Mouse (Mus musculus) midbrain, postnatal 0 days (tissue): ENCODE data around the gene Fahd1. TPM values are rescaled to one million over a fixed set of nuclear protein-coding genes. Genes with fewer than 3 reads are reported as not detected.

Experiments used
- ATAC-seq: fragments of 200-750 bp; cut with Nextera tagmentation; 2 replicates; pipeline ENCODE4 v1.8.0; 2017; ENCODE audit warnings: moderate number of reproducible peaks, mild to moderate bottlenecking, moderate TSS enrichment, moderate library complexity; ENCODE audit not compliant: low FRiP score
- DNase-seq: peaks from one replicate; pipeline ENCODE4 v3.0.0-alpha.2; 2015; ENCODE audit warnings: low spot score
- H3K27ac ChIP-seq: fragments of 300-500 bp; sonication (generic); 2 replicates; pipeline ENCODE4 v1.5.1; 2014; ENCODE audit warnings: low read depth, mild to moderate bottlenecking, low read length, mixed read lengths
- H3K27me3 ChIP-seq: fragments of 300-500 bp; sonication (generic); 2 replicates; pipeline ENCODE4 v1.6.1; 2014; ENCODE audit warnings: low read length, control low read depth, mixed read lengths; ENCODE audit not compliant: insufficient read depth
- H3K36me3 ChIP-seq: fragments of 300-500 bp; sonication (generic); 2 replicates; pipeline ENCODE4 v1.6.1; 2014; ENCODE audit warnings: low read length, control low read depth, mixed read lengths; ENCODE audit not compliant: insufficient read depth
- H3K4me1 ChIP-seq: fragments of 300-500 bp; sonication (generic); 2 replicates; pipeline ENCODE4 v1.6.1; 2014; ENCODE audit warnings: mild to moderate bottlenecking, control low read depth, antibody characterized with exemption, low read length, mixed read lengths; ENCODE audit not compliant: insufficient read depth
- H3K4me2 ChIP-seq: fragments of 300-500 bp; sonication (generic); 2 replicates; pipeline ENCODE4 v1.6.1; 2014; ENCODE audit warnings: low read depth, mild to moderate bottlenecking, low read length, mixed read lengths; ENCODE audit not compliant: poor library complexity, severe bottlenecking
- H3K4me3 ChIP-seq: fragments of 300-500 bp; sonication (generic); 2 replicates; pipeline ENCODE4 v1.5.1; 2014; ENCODE audit warnings: low read depth, mild to moderate bottlenecking, low read length, moderate library complexity
- H3K9ac ChIP-seq: fragments of 300-500 bp; sonication (generic); replicated peaks from 2 replicates; pipeline ENCODE4 v1.6.1; 2014; ENCODE audit warnings: mild to moderate bottlenecking, low read length, moderate library complexity, mixed read lengths; ENCODE audit not compliant: poor library complexity, severe bottlenecking
- H3K9me3 ChIP-seq: fragments of 300-500 bp; sonication (generic); 2 replicates; pipeline ENCODE4 v1.6.1; 2016; ENCODE audit warnings: low read length, control low read depth
- CTCF ChIP-seq: IDR thresholded peaks from 2 replicates; pipeline ENCODE4 v1.5.1; 2016; ENCODE audit warnings: antibody characterized with exemption, mild to moderate bottlenecking
- WGBS: fragments of 180-500 bp; shearing (Covaris S2); extraction: QIAGEN DNeasy Blood & Tissue Kit; methylation state at CpG from one replicate; pipeline ENCODE4 v1.1.7; 2014; 5-methylcytosine and 5-hydroxymethylcytosine counted together
- polyA plus RNA-seq: library from polyadenylated mRNA; unstranded; fragments of >200 nt; fragmentation: Nextera tagmentation; extraction: Ambion mirVana; gene quantifications from 2 replicates; pipeline ENCODE4 v1.2.1, GENCODE M21; 2015
- total RNA-seq: library from RNA; depleted of rRNA; stranded (reverse); fragments of >200 nt; gene quantifications from 2 replicates; pipeline ENCODE4 v1.2.3, GENCODE M21; 2014

Gene Fahd1
- total and polyA plus RNA-seq, 2 experiments from 2014 or later, result 11.7 to 18.2 TPM

GRCm38 (mm10) chr17:24847386-24847785, 2.8 kb downstream of the Fahd1 start:
- no peak overlapping the region for H3K4me2 ChIP-seq
- ATAC-seq (no peak), DNase-seq (no peak)
- no peak overlapping the region for H3K27ac ChIP-seq
- no peak overlapping the region for H3K9ac ChIP-seq
- no peaks in the 10 kb centered on the region for H3K27me3 ChIP-seq
- TF ChIP-seq CTCF, result no peak
- no peaks in the 10 kb centered on the region for H3K36me3 ChIP-seq
- H3K4me1 ChIP-seq, result peaks cover 6% of the 10 kb centered on the region; the same call in 1 of the 2 replicates
- no peaks in the 10 kb centered on the region for H3K9me3 ChIP-seq
- no peak overlapping the region for H3K4me3 ChIP-seq
- 96% methylated on average over 1 of the region's 1 CpGs for WGBS

- Histone ChIP-seq H3K27ac (no peak overlapping the region), H3K4me1 (no peaks in the 10 kb centered on the region), H3K4me2 (no peak overlapping the region), H3K9me3 (no peaks in the 10 kb centered on the region), H3K36me3 (no peaks in the 10 kb centered on the region), H3K4me3 (no peak overlapping the region), H3K27me3 (peaks cover 15% of the 10 kb centered on the region; the same call in 1 of the 2 replicates), H3K9ac (no peak overlapping the region)
- ATAC-seq (no peak), DNase-seq (no peak)
- 53% methylated on average over 9 of the region's 9 CpGs for WGBS
- no peak for TF ChIP-seq CTCF
Observed at GRCm38 (mm10) chr17:24844525-24844924, 5.6 kb downstream of the Fahd1 start.

- Histone ChIP-seq H3K27ac (no peak overlapping the region), H3K4me3 (no peak overlapping the region), H3K4me1 (no peaks in the 10 kb centered on the region), H3K9me3 (no peaks in the 10 kb centered on the region), H3K4me2 (no peak overlapping the region), H3K9ac (no peak overlapping the region), H3K27me3 (peaks cover 18% of the 10 kb centered on the region; the same call in 1 of the 2 replicates), H3K36me3 (no peaks in the 10 kb centered on the region)
- TF ChIP-seq CTCF, result no peak
- ATAC-seq (no peak), DNase-seq (no peak)
- WGBS, result 63% methylated on average over 2 of the region's 2 CpGs
Observed at GRCm38 (mm10) chr17:24842631-24843030, 7.5 kb downstream of the Fahd1 start.

- DNase-seq, result peak; percentile 4
- H3K4me3 ChIP-seq, result no peak overlapping the region
- H3K27ac ChIP-seq, result no peak overlapping the region
- ATAC-seq, result no peak
- peaks cover 22% of the 10 kb centered on the region; the same call in 1 of the 2 replicates for H3K27me3 ChIP-seq
- H3K9me3 ChIP-seq, result no peaks in the 10 kb centered on the region
- no peaks in the 10 kb centered on the region for H3K4me1 ChIP-seq
- 44% methylated on average over 4 of the region's 4 CpGs for WGBS
- TF ChIP-seq CTCF, result peak; percentile 44
- H3K4me2 ChIP-seq, result no peak overlapping the region
- no peak overlapping the region for H3K9ac ChIP-seq
- no peaks in the 10 kb centered on the region for H3K36me3 ChIP-seq
Observed at GRCm38 (mm10) chr17:24841133-24841532, 9.0 kb downstream of the Fahd1 start.

GRCm38 (mm10) chr17:24840341-24840740, 9.8 kb downstream of the Fahd1 start:
- no peak overlapping the region for H3K4me3 ChIP-seq
- no peak for DNase-seq
- H3K4me1 ChIP-seq, result no peaks in the 10 kb centered on the region
- ATAC-seq, result no peak
- no peak overlapping the region for H3K9ac ChIP-seq
- no peak overlapping the region for H3K27ac ChIP-seq
- H3K36me3 ChIP-seq, result no peaks in the 10 kb centered on the region
- WGBS, result 69% methylated on average over 5 of the region's 5 CpGs
- TF ChIP-seq CTCF, result no peak
- H3K4me2 ChIP-seq, result no peak overlapping the region
- H3K9me3 ChIP-seq, result no peaks in the 10 kb centered on the region
- peaks cover 22% of the 10 kb centered on the region; the same call in 1 of the 2 replicates for H3K27me3 ChIP-seq

- Histone ChIP-seq H3K27ac (no peak within 1 kb of the TSS), H3K36me3 (no peaks in the 10 kb centered on the region), H3K4me3 (no peak within 1 kb of the TSS), H3K9me3 (no peaks in the 10 kb centered on the region), H3K4me2 (no peak within 1 kb of the TSS), H3K4me1 (no peaks in the 10 kb centered on the region), H3K9ac (no peak within 1 kb of the TSS), H3K27me3 (peaks cover 22% of the 10 kb centered on the region; the same call in 1 of the 2 replicates)
- 72% methylated on average over 8 of the region's 8 CpGs for WGBS
- TF ChIP-seq CTCF, result no peak
- ATAC-seq (no peak), DNase-seq (no peak)
Observed at GRCm38 (mm10) chr17:24839842-24840241, 10.3 kb downstream of the Fahd1 start, which contains the start of gene Hagh. Gene Hagh (plus strand): TSS chr17:24840143.
